Mouse (Mus musculus) kidney, adult 9 months (tissue): ENCODE measurements around the gene Cd3g.
A peak's percentile ranks its signal among the peaks of the same experiment; 100 is the strongest.

Source experiments
- DNase-seq: peaks from one replicate; pipeline ENCODE4 v3.0.0; 2022

Cd3g gene

GRCm38 (mm10) chr9:44980242-44980641, at the start of gene Cd3g:
Gene Cd3g, minus strand, starts transcription at chr9:44980431.
- no peak for DNase-seq

GRCm38 (mm10) chr9:45027376-45027775, 47.1 kb upstream of the Cd3g start:
- no peak for DNase-seq

GRCm38 (mm10) chr9:45024187-45024586, 44.0 kb upstream of the Cd3g start:
- DNase-seq: no peak

GRCm38 (mm10) chr9:45023638-45024037, 43.4 kb upstream of the Cd3g start:
- no peak for DNase-seq

GRCm38 (mm10) chr9:45022800-45023199, 42.6 kb upstream of the Cd3g start:
- DNase-seq: peak; percentile 71

- DNase-seq: no peak
Observed at GRCm38 (mm10) chr9:45018031-45018430, 37.8 kb upstream of the Cd3g start.

GRCm38 (mm10) chr9:45015841-45016240, 35.6 kb upstream of the Cd3g start:
- no peak for DNase-seq

GRCm38 (mm10) chr9:45014879-45015278, 34.6 kb upstream of the Cd3g start:
- no peak for DNase-seq

GRCm38 (mm10) chr9:45011291-45011690, 31.1 kb upstream of the Cd3g start:
- no peak for DNase-seq

GRCm38 (mm10) chr9:45010461-45010860, 30.2 kb upstream of the Cd3g start:
- DNase-seq: no peak

- DNase-seq: no peak
Observed at GRCm38 (mm10) chr9:45009180-45010078, 29.2 kb upstream of the Cd3g start, which contains the start of gene Cd3e. Gene Cd3e, minus strand, starts transcription at chr9:45009627.

- no peak for DNase-seq
Observed at GRCm38 (mm10) chr9:45008342-45008741, 28.1 kb upstream of the Cd3g start.

GRCm38 (mm10) chr9:45007404-45007803, 27.2 kb upstream of the Cd3g start:
- DNase-seq: no peak

- DNase-seq: no peak
Observed at GRCm38 (mm10) chr9:45000249-45000648, 20.0 kb upstream of the Cd3g start.

GRCm38 (mm10) chr9:44999776-45000175, 19.5 kb upstream of the Cd3g start:
- no peak for DNase-seq

GRCm38 (mm10) chr9:44999171-44999570, 18.9 kb upstream of the Cd3g start:
- peak; percentile 76 for DNase-seq

- no peak for DNase-seq
Observed at GRCm38 (mm10) chr9:44998138-44998537, 17.9 kb upstream of the Cd3g start.

- DNase-seq: no peak
Observed at GRCm38 (mm10) chr9:44996590-44996989, 16.4 kb upstream of the Cd3g start.

GRCm38 (mm10) chr9:44994962-44995361, 14.7 kb upstream of the Cd3g start:
- no peak for DNase-seq

- DNase-seq: no peak
Observed at GRCm38 (mm10) chr9:44993268-44993667, 13.0 kb upstream of the Cd3g start.

- DNase-seq: no peak
Observed at GRCm38 (mm10) chr9:44992271-44992670, 12.0 kb upstream of the Cd3g start.

- no peak for DNase-seq
Observed at GRCm38 (mm10) chr9:44991821-44992220, 11.6 kb upstream of the Cd3g start.

GRCm38 (mm10) chr9:44986976-44987375, 6.7 kb upstream of the Cd3g start:
- DNase-seq: no peak

- peak; percentile 22 for DNase-seq
Observed at GRCm38 (mm10) chr9:44986242-44986781, 6.1 kb upstream of the Cd3g start.
